Mouse (Mus musculus) neural tube, embryonic 14.5 days (tissue): ENCODE data around the gene Gm20388. TPM values are rescaled to one million over a fixed set of nuclear protein-coding genes. Genes with fewer than 3 reads are reported as not detected.

ENCODE experiments used
- ATAC-seq: fragments of 200-750 bp; cut with Nextera tagmentation; 2 replicates; pipeline ENCODE4 v1.8.0; 2017; ENCODE audit warnings: low read depth, mild to moderate bottlenecking, moderate TSS enrichment, moderate library complexity
- H3K27ac ChIP-seq: fragments of 300-500 bp; sonication (generic); 2 replicates; pipeline ENCODE4 v1.5.1; 2014; ENCODE audit warnings: low read depth, mild to moderate bottlenecking, control low read depth, low read length, moderate library complexity, mixed read lengths
- H3K27me3 ChIP-seq: fragments of 300-500 bp; sonication (generic); 2 replicates; pipeline ENCODE4 v1.6.1; 2014; ENCODE audit warnings: low read length; ENCODE audit not compliant: control insufficient read depth, insufficient read depth
- H3K36me3 ChIP-seq: fragments of 300-500 bp; sonication (generic); 2 replicates; pipeline ENCODE4 v1.6.1; 2014; ENCODE audit warnings: low read length, mixed read lengths; ENCODE audit not compliant: control insufficient read depth, insufficient read depth
- H3K4me1 ChIP-seq: fragments of 300-500 bp; sonication (generic); 2 replicates; pipeline ENCODE4 v1.6.1; 2014; ENCODE audit warnings: low read length; ENCODE audit not compliant: control insufficient read depth, insufficient read depth
- H3K4me2 ChIP-seq: fragments of 300-500 bp; sonication (generic); 2 replicates; pipeline ENCODE4 v1.6.1; 2014; ENCODE audit warnings: mild to moderate bottlenecking, low read depth, low read length, control low read depth
- H3K4me3 ChIP-seq: fragments of 300-500 bp; sonication (generic); 2 replicates; pipeline ENCODE4 v1.5.1; 2014; ENCODE audit warnings: low read depth, low read length, control low read depth, mixed read lengths
- H3K9ac ChIP-seq: fragments of 300-500 bp; sonication (generic); replicated peaks from 2 replicates; pipeline ENCODE4 v1.6.1; 2014; ENCODE audit warnings: low read depth, mild to moderate bottlenecking, control low read depth, low read length, mixed read lengths
- H3K9me3 ChIP-seq: fragments of 300-500 bp; sonication (generic); 2 replicates; pipeline ENCODE4 v1.6.1; 2016; ENCODE audit warnings: low read length; ENCODE audit not compliant: control insufficient read depth
- WGBS: fragments of 180-500 bp; shearing (Covaris S2); extraction: QIAGEN DNeasy Blood & Tissue Kit; methylation state at CpG from one replicate; pipeline ENCODE4 v1.1.7; 2014; 5-methylcytosine and 5-hydroxymethylcytosine counted together
- polyA plus RNA-seq: library from polyadenylated mRNA; unstranded; fragments of >200 nt; fragmentation: Nextera tagmentation; extraction: Ambion mirVana; gene quantifications from 2 replicates; pipeline ENCODE4 v1.2.1, GENCODE M21; 2014

Gene Gm20388
- polyA plus RNA-seq, 1 experiment from 2014 or later: 10.3 TPM

DNA sequence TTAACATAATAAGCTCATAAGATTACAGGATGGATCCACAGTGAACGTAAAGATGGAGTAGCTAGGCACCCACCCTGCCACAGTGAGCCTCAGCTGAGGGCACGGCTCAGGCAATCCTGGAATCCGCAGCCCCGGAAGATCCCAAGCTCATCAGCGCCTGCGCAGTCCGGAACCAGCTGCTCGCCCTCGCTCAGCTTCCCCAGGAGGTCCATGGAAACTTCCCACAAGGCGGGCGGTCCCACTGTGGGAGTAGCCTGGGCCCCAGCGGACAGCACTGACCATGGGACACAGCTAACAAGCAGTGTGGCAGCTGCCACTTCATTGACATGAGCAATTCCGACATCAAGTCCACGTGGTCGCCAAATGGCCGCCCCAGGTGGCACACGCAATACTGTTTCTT lies 1544.1 kb downstream of the Gm20388 start:
- Histone ChIP-seq H3K9ac (no peak overlapping the region), H3K4me2 (no peak overlapping the region)
- 91% methylated on average over 17 of the region's 17 CpGs for WGBS

DNA sequence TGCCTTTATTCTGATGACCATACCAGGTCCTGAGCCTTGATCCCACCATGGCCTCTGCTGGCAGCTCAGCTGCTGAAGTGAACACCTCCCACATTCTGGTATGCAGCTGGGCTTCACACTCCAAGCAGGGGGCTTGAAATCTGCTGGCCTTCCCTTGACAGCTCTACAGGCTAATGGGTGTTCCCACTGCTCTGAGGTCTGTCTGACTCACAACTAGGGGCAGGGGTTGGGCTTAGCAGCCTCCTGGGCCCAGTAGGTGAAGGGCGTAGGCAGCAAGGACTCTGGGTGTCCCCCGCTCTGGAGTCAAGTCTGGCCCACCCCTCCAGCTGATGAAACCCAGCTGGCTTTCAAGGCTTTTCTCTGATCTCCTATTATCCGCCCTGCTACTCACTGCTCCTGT lies 1550.6 kb downstream of the Gm20388 start:
- H3K4me3 ChIP-seq: no peak overlapping the region
- no peak overlapping the region for H3K4me2 ChIP-seq
- H3K9ac ChIP-seq: no peak overlapping the region
- no peaks in the 10 kb centered on the region for H3K9me3 ChIP-seq
- 60% methylated on average over 3 of the region's 3 CpGs for WGBS
- no peaks in the 10 kb centered on the region for H3K27me3 ChIP-seq
- no peak for ATAC-seq
- no peaks in the 10 kb centered on the region for H3K36me3 ChIP-seq
- no peak overlapping the region for H3K27ac ChIP-seq
- no peaks in the 10 kb centered on the region for H3K4me1 ChIP-seq

More for the DNA sequence above, 1544.1 kb downstream of the Gm20388 start:
- Histone ChIP-seq H3K36me3 (no peaks in the 10 kb centered on the region), H3K4me1 (no peaks in the 10 kb centered on the region), H3K9me3 (no peaks in the 10 kb centered on the region), H3K27me3 (no peaks in the 10 kb centered on the region), H3K27ac (no peak overlapping the region), H3K4me3 (no peak overlapping the region)
- ATAC-seq: no peak

DNA sequence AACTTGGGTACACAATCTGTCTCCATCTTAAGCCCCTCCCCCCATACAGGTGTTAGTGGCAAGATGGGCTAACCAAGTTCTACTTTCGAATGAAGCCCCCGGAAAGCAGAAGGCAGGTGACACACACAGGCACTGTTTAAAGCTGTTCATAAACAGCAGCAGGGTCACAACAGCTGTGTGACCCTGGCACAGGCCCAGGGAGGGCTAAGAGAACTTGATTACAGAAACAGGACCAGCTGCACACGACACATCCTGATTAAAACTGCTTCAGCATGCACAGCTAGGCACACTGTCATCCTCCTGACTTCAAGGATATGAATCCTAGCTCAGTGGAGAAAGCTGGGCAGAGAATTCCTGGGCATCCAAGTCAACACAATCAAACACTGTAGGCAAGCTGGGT lies 1551.5 kb downstream of the Gm20388 start:
- 76% methylated on average over 3 of the region's 3 CpGs for WGBS
- H3K4me1 ChIP-seq: no peaks in the 10 kb centered on the region
- no peak overlapping the region for H3K4me2 ChIP-seq
- no peak overlapping the region for H3K27ac ChIP-seq
- no peaks in the 10 kb centered on the region for H3K27me3 ChIP-seq
- no peak overlapping the region for H3K4me3 ChIP-seq
- H3K9ac ChIP-seq: no peak overlapping the region
- no peak for ATAC-seq
- H3K36me3 ChIP-seq: no peaks in the 10 kb centered on the region
- H3K9me3 ChIP-seq: no peaks in the 10 kb centered on the region

DNA sequence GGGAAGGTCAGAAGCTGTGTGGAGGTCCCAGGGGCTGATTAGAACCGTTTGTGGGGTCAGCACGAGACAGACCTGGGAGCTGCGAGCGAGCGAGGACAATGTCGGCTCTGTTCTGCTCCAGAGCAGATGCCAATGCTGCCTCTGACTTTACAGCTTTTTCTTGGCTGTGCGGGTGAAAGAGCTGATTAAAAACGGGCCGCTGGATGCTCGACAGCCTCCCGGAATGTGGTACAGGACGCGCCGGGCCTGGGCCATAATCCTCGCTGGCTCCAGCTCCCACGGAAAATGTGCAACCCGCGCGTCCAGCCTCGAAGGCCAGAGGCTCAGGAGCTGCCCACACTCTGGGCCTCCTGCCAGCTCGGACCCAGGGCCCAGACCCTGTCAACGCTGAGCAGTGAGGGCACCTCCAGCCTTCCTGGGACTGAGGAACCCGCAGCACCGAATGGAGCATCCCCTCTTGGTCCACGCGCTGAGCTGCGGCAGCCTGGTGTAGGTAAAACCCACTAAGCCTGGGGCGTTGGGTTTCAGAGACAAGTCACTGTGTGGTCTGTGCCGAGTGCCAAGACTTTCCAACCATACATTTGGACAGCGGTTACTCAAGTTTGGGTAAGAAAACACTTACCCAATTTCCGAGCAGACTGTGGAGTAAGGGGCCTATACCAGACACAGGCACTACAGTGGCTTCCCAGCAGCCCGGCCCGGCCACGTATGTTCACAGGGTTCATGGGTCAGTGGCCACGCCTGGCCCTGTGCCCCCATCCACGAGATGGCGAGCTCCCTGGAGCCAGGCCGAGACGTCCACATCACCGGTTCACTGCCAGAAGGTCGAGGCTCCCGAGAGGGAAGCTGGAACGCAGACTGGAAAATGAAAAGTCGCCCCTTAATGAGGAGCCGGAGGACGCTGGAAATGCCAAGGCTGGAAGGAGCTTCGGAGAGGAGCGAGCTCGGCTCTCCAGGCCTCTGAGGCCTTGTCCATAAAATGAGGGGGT lies 1557.7 kb downstream of the Gm20388 start:
- Histone ChIP-seq H3K4me1 (no peaks in the 10 kb centered on the region), H3K27me3 (no peaks in the 10 kb centered on the region), H3K9ac (no peak overlapping the region), H3K27ac (no peak overlapping the region), H3K36me3 (no peaks in the 10 kb centered on the region), H3K4me2 (no peak overlapping the region), H3K4me3 (no peak overlapping the region), H3K9me3 (no peaks in the 10 kb centered on the region)
- no peak for ATAC-seq
- 61% methylated on average over 49 of the region's 49 CpGs for WGBS

DNA sequence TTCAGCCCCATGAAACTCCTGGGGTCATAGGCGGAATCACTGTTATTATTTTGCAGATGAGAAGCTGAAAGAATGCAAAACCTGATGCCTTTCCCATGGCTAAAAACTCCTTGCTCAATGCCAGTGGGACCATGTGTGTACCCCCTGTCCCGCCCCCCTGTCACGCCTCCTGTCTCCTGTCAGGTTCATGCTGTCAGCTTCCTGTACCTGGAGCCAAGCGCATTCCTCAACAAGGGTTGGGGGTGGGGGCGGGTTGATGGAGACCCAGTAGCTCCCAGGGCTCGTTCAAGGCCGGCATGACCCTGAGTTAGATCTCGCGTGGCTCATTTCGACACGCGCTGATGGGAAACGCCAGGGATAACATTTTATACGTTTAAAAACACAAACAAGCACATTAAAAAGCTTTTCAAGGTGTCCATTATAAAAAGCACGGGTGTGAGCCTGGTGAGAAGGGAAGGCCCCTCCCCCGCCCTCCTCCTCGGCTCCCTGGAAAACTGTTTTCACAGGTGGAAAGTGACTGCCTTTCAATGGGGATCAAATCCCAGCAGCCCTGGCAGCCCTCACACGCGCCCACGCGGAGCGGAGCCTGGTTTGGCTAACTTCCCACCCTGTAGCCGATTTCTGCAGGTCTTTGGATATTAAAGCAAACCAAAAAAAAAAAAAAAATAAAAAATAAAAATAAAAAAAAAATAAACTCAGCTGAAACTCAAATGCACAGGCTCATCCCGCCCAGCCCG lies 1563.7 kb downstream of the Gm20388 start:
- H3K27me3 ChIP-seq: no peaks in the 10 kb centered on the region
- no peak overlapping the region for H3K4me3 ChIP-seq
- no peak overlapping the region for H3K27ac ChIP-seq
- 0 out of 2 replicates have a peak, but pooled peaks cover 4% of the 10 kb centered on the region for H3K4me1 ChIP-seq
- H3K36me3 ChIP-seq: no peaks in the 10 kb centered on the region
- no peaks in the 10 kb centered on the region for H3K9me3 ChIP-seq
- no peak overlapping the region for H3K9ac ChIP-seq
- ATAC-seq: no peak
- WGBS: 14% methylated on average over 25 of the region's 25 CpGs
- H3K4me2 ChIP-seq: no peak overlapping the region

DNA sequence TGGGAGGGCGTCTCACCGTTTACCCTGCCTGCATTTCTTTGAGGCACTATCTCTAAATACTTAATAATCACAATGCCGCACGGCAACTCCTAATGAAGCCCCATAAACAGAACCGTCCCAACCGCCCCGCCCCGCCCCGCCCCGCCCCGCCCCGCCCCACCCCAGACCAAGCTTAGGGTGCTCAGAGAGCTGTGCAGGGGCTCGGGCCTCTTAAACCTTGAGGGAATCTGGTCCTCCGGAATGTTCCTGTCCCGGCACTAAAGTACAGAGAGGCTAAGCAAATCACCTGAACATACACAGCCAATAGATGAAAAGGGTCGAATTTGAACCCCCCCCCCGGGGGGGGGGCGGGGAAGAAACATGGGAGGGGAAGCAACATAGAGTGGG lies 1564.2 kb downstream of the Gm20388 start:
- Histone ChIP-seq H3K36me3 (no peaks in the 10 kb centered on the region), H3K27me3 (no peaks in the 10 kb centered on the region), H3K27ac (no peak overlapping the region), H3K9me3 (no peaks in the 10 kb centered on the region), H3K9ac (no peak overlapping the region), H3K4me2 (no peak overlapping the region), H3K4me3 (no peak overlapping the region), H3K4me1 (0 out of 2 replicates have a peak, but pooled peaks cover 4% of the 10 kb centered on the region)
- no peak for ATAC-seq
- WGBS: 2% methylated on average over 17 of the region's 18 CpGs

DNA sequence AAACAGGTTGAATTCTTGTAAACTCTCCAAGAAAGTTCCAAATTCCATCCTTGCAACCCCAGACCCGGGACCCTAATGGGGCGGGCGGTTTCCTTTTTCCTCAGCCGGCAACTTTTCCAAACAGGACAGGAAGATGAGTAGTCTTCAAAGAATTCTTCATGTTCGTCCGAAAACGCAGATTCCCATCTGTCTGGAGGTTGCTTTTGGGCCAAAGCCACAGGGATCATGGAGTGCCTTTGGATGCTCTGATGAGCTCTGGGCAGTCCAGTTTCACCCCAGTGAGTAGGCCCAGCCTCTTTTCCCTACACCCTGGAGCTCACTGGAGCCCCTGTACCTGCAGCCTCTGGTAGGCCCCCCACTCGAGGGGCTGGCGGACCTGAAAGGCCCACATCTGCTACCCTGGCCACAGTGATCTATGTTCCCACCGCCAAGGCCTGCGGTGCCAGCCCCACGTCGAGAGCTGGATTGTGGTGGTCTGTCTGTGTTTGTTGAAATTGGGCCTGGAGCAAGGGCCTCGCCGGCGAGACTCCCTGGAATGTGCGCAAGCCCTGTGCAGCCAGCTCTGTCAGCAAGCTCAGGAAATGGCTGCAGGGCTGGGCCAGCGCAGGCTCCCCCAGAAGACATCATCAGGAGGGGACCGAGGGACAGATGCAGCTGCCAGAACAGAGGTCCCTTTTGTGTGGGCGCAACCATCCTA lies 1567.4 kb downstream of the Gm20388 start:
- WGBS: 63% methylated on average over 20 of the region's 20 CpGs
- H3K27ac ChIP-seq: no peak overlapping the region
- no peak for ATAC-seq
- no peak overlapping the region for H3K4me2 ChIP-seq
- H3K9me3 ChIP-seq: no peaks in the 10 kb centered on the region
- no peak overlapping the region for H3K9ac ChIP-seq
- no peak overlapping the region for H3K4me3 ChIP-seq
- H3K27me3 ChIP-seq: no peaks in the 10 kb centered on the region
- no peaks in the 10 kb centered on the region for H3K36me3 ChIP-seq
- peaks cover 8% of the 10 kb centered on the region; the same call in 1 of the 2 replicates for H3K4me1 ChIP-seq

DNA sequence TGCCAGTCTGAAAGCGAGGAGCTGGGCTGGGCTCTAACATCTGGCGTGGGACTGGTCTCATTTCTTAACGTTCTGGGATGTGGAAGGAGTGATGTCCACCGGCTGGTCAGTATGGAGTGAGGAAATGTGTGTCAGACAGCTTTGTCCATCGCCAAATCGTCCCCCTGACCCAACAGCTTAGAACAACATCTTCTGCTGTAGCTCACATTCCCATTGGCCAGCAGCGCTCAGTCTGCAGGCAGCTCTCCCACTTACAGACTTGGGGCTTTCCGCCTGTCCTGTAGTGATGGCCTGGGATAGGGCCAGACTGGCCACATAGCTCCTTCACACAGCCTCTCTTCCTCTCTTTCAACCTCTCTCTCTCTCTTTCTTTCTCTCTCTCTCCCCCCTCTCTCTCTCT lies 1568.5 kb downstream of the Gm20388 start:
- no peak for ATAC-seq
- Histone ChIP-seq H3K36me3 (no peaks in the 10 kb centered on the region), H3K9me3 (no peaks in the 10 kb centered on the region), H3K9ac (no peak overlapping the region), H3K4me2 (no peak overlapping the region), H3K4me3 (no peak overlapping the region), H3K27ac (no peak overlapping the region), H3K27me3 (no peaks in the 10 kb centered on the region), H3K4me1 (peaks cover 7% of the 10 kb centered on the region; the same call in 1 of the 2 replicates)
- WGBS: 80% methylated on average over 8 of the region's 8 CpGs
